Mouse (Mus musculus): ENCODE data around the gene Vash1. TPM values are rescaled to one million over a fixed set of nuclear protein-coding genes. Genes with fewer than 3 reads are reported as not detected.

Gene Vash1
- polyA plus RNA-seq, 1 experiment: 15.8 TPM

DNA sequence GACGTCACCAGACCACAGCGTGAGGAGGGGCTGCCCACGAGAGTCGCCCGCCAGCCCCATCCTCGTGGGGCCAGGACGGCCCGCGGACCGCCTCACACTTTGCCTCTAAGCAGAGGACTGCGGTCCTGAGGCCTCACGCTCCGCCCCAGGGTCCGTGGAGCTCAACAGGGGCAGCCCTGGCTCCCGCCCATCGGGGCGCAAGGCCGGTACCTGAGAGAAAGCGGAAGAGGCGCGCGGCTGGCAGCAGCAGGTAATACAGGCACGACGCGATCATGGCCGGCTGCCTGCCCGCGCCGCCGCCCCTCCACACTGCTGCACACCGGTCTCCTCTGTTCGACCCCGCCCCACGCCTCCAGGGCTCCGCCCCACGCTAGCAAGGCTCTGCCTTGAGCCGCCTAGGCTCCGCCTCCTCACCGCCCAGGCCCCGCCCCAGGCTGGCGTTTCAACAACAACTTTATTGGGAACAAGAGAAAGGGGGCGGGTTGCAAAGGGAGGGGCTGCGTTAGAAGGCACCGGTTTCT, 47.7 kb downstream of the Vash1 start, which contains the start of gene Angel1:
Gene Angel1 (minus strand): TSS at position 341 of the 521 bp plus-strand sequence.
- no peak within 1 kb of the TSS; the same call in 1 of the 2 replicates for H3K27ac ChIP-seq (ENCODE audit: insufficient read depth, low read length)
- no peaks in the 10 kb centered on the region for H3K4me1 ChIP-seq (ENCODE audit: control insufficient read depth, insufficient read depth, low read length)
- TF ChIP-seq CTCF (IDR thresholded peaks at IDR 0.05; ENCODE audit: extremely low read depth, insufficient read depth, low read length): no peak
- TF ChIP-seq POLR2A (IDR thresholded peaks at IDR 0.05; ENCODE audit: extremely low read depth, insufficient read depth, low read length): peak; percentile 55; the same call in 1 of the 2 replicates
- peak within 1 kb of the TSS; percentile 70 for H3K4me3 ChIP-seq (ENCODE audit: insufficient read depth, low read length)

DNA sequence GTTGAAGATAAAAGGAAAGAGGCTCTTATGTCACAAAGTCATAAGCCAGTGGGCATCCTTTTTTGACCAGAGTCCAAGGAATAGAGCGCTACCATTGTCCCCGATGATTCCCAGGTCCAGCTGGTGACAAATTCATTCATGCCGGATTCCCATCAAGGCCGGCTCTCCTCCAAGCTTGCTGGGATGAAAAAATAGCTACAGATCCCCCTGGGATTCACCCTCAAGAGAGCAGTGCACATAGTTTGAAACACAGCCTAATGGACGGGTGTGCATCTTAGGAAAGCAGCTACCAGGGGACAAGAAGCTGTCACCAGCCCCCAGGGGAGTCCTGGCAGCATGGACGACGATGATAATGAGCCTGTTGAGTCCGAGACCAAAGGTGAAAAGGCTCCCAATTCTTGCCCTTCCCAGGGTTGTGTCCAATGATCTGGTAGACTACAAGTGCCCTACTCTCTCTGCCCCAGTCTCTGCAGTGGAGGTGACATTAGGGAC, 55.9 kb downstream of the Vash1 start, which contains the start of gene Lrrc74a:
Gene Lrrc74a (plus strand): TSS at position 51 of the 492 bp plus-strand sequence.
- TF ChIP-seq POLR2A (IDR thresholded peaks at IDR 0.05; ENCODE audit: extremely low read depth, insufficient read depth, low read length) (no peak), CTCF (IDR thresholded peaks at IDR 0.05; ENCODE audit: extremely low read depth, insufficient read depth, low read length) (no peak)
- no peak within 1 kb of the TSS for H3K4me3 ChIP-seq (ENCODE audit: insufficient read depth, low read length)

More for the DNA sequence above, 55.9 kb downstream of the Vash1 start, which contains the start of gene Lrrc74a:
- Histone ChIP-seq H3K4me1 (ENCODE audit: control insufficient read depth, insufficient read depth, low read length) (no peaks in the 10 kb centered on the region), H3K27ac (ENCODE audit: insufficient read depth, low read length) (no peak within 1 kb of the TSS)

Other genes starting within 250 kb of the Vash1 start
- gene Angel1, start 47.8 kb downstream of the Vash1 start, polyA plus RNA-seq (2012; rRNA removed): 10.3 and 10.5 TPM in 2 replicates
- gene Lrrc74a, start 55.7 kb downstream of the Vash1 start, polyA plus RNA-seq (2012; rRNA removed): not detected in 2 replicates
- gene Irf2bpl, start 206.1 kb downstream of the Vash1 start, polyA plus RNA-seq (2012; rRNA removed): 35.7 and 37.1 TPM in 2 replicates